Mouse (Mus musculus): ENCODE results near the gene Snrpa. TPM values are rescaled to one million over a fixed set of nuclear protein-coding genes. Genes with fewer than 3 reads are reported as not detected.

Gene Snrpa
- polyA plus RNA-seq, 1 experiment: 293 TPM

- no peaks in the 10 kb centered on the region for H3K4me1 ChIP-seq (replicated peaks; ENCODE audit: control insufficient read depth, insufficient read depth, low read length)
- no peaks in the 10 kb centered on the region for H3K27me3 ChIP-seq (ENCODE audit: control insufficient read depth, insufficient read depth, low read length)
- peaks cover 5% of the 10 kb centered on the region for H3K36me3 ChIP-seq (ENCODE audit: control insufficient read depth, insufficient read depth, low read length)
- no peak within 1 kb of the TSS for H3K27ac ChIP-seq (ENCODE audit: control insufficient read depth, insufficient read depth, low read length)
- TF ChIP-seq CTCF (IDR thresholded peaks at IDR 0.05; ENCODE audit: borderline replicate concordance, control insufficient read depth, extremely low read depth, insufficient read depth, low read length, poor library complexity) (no peak), POLR2A (IDR thresholded peaks at IDR 0.05; ENCODE audit: control insufficient read depth, extremely low read depth, insufficient read depth, low read length, poor library complexity) (no peak)
- DNase-seq: no peak
- 88% methylated on average over 14 of the region's 14 CpGs for WGBS
- H3K4me3 ChIP-seq (ENCODE audit: control insufficient read depth, insufficient read depth, low read length): no peak within 1 kb of the TSS
Observed at GRCm38 (mm10) chr7:27180837-27181695, 15.0 kb downstream of the Snrpa start, which contains the start of the genes Gm21983 and Mia. Gene Gm21983, minus strand, starts transcription at chr7:27181086. Gene Mia, minus strand, starts transcription at chr7:27181157.

GRCm38 (mm10) chr7:27180036-27180435 lies 16.0 kb downstream of the Snrpa start:
- 95% methylated on average over 5 of the region's 5 CpGs for WGBS
- H3K36me3 ChIP-seq (ENCODE audit: control insufficient read depth, insufficient read depth, low read length): no peaks in the 10 kb centered on the region; the same call in 1 of the 2 replicates
- H3K4me3 ChIP-seq (ENCODE audit: control insufficient read depth, insufficient read depth, low read length): no peak overlapping the region
- H3K27ac ChIP-seq (ENCODE audit: control insufficient read depth, insufficient read depth, low read length): no peak overlapping the region
- H3K27me3 ChIP-seq (ENCODE audit: control insufficient read depth, insufficient read depth, low read length): no peaks in the 10 kb centered on the region
- no peaks in the 10 kb centered on the region for H3K4me1 ChIP-seq (replicated peaks; ENCODE audit: control insufficient read depth, insufficient read depth, low read length)
- TF ChIP-seq CTCF (IDR thresholded peaks at IDR 0.05; ENCODE audit: borderline replicate concordance, control insufficient read depth, extremely low read depth, insufficient read depth, low read length, poor library complexity) (no peak), POLR2A (IDR thresholded peaks at IDR 0.05; ENCODE audit: control insufficient read depth, extremely low read depth, insufficient read depth, low read length, poor library complexity) (no peak)
- DNase-seq: no peak

GRCm38 (mm10) chr7:27179217-27179918 lies 16.7 kb downstream of the Snrpa start:
- Histone ChIP-seq H3K36me3 (ENCODE audit: control insufficient read depth, insufficient read depth, low read length) (peaks cover 3% of the 10 kb centered on the region; the same call in 1 of the 2 replicates), H3K4me1 (replicated peaks; ENCODE audit: control insufficient read depth, insufficient read depth, low read length) (no peaks in the 10 kb centered on the region), H3K4me3 (ENCODE audit: control insufficient read depth, insufficient read depth, low read length) (peak overlapping the region; percentile 53), H3K27me3 (ENCODE audit: control insufficient read depth, insufficient read depth, low read length) (no peaks in the 10 kb centered on the region), H3K27ac (ENCODE audit: control insufficient read depth, insufficient read depth, low read length) (peak overlapping the region; percentile 55; the same call in 1 of the 2 replicates)
- no peak for TF ChIP-seq CTCF (IDR thresholded peaks at IDR 0.05; ENCODE audit: borderline replicate concordance, control insufficient read depth, extremely low read depth, insufficient read depth, low read length, poor library complexity)
- no peak for TF ChIP-seq POLR2A (IDR thresholded peaks at IDR 0.05; ENCODE audit: control insufficient read depth, extremely low read depth, insufficient read depth, low read length, poor library complexity)
- no peak for DNase-seq
- 49% methylated on average over 16 of the region's 16 CpGs for WGBS

- TF ChIP-seq POLR2A (IDR thresholded peaks at IDR 0.05; ENCODE audit: control insufficient read depth, extremely low read depth, insufficient read depth, low read length, poor library complexity): peak; percentile 62
- TF ChIP-seq CTCF (IDR thresholded peaks at IDR 0.05; ENCODE audit: borderline replicate concordance, control insufficient read depth, extremely low read depth, insufficient read depth, low read length, poor library complexity): peak; percentile 72
- peak within 1 kb of the TSS; percentile 91 for H3K4me3 ChIP-seq (ENCODE audit: control insufficient read depth, insufficient read depth, low read length)
- H3K27ac ChIP-seq (ENCODE audit: control insufficient read depth, insufficient read depth, low read length): peak within 1 kb of the TSS; percentile 69
- H3K27me3 ChIP-seq (ENCODE audit: control insufficient read depth, insufficient read depth, low read length): no peaks in the 10 kb centered on the region
- peaks cover 5% of the 10 kb centered on the region; the same call in 1 of the 2 replicates for H3K36me3 ChIP-seq (ENCODE audit: control insufficient read depth, insufficient read depth, low read length)
- under 1% methylated on average over 53 of the region's 53 CpGs for WGBS
- DNase-seq: peak; percentile 100
- H3K4me1 ChIP-seq (replicated peaks; ENCODE audit: control insufficient read depth, insufficient read depth, low read length): no peaks in the 10 kb centered on the region
Observed at GRCm38 (mm10) chr7:27178324-27179216, 17.5 kb downstream of the Snrpa start, which contains the start of gene Rab4b. Gene Rab4b, minus strand, starts transcription at chr7:27178896.

GRCm38 (mm10) chr7:27177942-27178323 lies 18.1 kb downstream of the Snrpa start:
- no peaks in the 10 kb centered on the region for H3K4me1 ChIP-seq (replicated peaks; ENCODE audit: control insufficient read depth, insufficient read depth, low read length)
- H3K36me3 ChIP-seq (ENCODE audit: control insufficient read depth, insufficient read depth, low read length): peaks cover 5% of the 10 kb centered on the region
- H3K4me3 ChIP-seq (ENCODE audit: control insufficient read depth, insufficient read depth, low read length): peak overlapping the region; percentile 91
- WGBS: 22% methylated on average over 4 of the region's 4 CpGs
- TF ChIP-seq POLR2A (IDR thresholded peaks at IDR 0.05; ENCODE audit: control insufficient read depth, extremely low read depth, insufficient read depth, low read length, poor library complexity) (no peak), CTCF (IDR thresholded peaks at IDR 0.05; ENCODE audit: borderline replicate concordance, control insufficient read depth, extremely low read depth, insufficient read depth, low read length, poor library complexity) (no peak)
- DNase-seq: no peak
- no peaks in the 10 kb centered on the region for H3K27me3 ChIP-seq (ENCODE audit: control insufficient read depth, insufficient read depth, low read length)
- peak overlapping the region; percentile 69; the same call in 1 of the 2 replicates for H3K27ac ChIP-seq (ENCODE audit: control insufficient read depth, insufficient read depth, low read length)

Measured in thymus, adult 2 months (tissue).